Mouse (Mus musculus): ENCODE measurements at regions not wholly inside any gene's neighbourhood (a gene's known extent, or its start where the extent isn't known, plus 50 kb on each side); places are given as distances from the start of the nearest gene placed in this dataset.

DNA sequence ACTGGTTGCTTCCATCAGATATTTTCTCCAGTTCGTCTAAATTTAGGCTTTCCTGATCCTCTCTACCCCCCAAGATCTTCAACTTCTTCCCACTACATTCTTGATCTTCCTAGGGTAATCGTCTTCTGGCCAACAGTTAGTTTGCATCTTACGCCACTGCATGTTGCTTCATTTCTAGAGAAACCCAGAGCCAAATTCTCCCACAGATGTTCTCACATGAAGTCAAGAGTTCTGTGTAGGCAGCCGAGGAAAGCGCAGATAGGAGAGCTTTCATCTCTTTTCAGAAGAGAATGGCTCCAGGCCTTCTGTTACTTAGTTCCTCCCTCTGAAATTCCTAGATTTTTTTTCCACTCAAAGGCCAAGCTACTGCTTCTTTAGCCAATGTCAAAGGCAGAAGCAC is 179.9 kb downstream of the Fgf10 start:
- in situ Hi-C loops (cut with MboI, MseI): no loop called here

DNA sequence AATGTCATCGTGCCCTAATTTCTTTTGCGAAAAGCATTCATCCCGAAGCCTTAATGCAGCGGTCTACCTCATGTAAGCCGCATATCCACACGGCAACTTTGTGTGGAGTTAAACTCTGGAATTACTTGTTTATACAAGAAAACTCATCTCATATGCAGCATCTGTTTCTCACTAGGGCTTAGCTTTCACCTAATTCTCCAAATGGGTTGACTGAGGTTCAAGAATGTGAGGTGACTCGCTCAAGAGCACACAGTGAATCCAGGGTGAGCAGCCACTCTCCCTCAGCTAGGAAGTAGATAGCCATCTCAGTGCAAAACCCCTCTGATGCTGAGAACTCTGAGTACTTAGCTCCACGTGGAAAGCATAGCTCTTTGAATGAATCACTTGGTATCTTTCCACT is 181.1 kb downstream of the Fgf10 start:
- in situ Hi-C loops (cut with MboI, MseI): loop anchor here (25.0 kb wide), 1 partner anchor 762 kb away; the partner anchor contains the start of gene Ccl28

DNA sequence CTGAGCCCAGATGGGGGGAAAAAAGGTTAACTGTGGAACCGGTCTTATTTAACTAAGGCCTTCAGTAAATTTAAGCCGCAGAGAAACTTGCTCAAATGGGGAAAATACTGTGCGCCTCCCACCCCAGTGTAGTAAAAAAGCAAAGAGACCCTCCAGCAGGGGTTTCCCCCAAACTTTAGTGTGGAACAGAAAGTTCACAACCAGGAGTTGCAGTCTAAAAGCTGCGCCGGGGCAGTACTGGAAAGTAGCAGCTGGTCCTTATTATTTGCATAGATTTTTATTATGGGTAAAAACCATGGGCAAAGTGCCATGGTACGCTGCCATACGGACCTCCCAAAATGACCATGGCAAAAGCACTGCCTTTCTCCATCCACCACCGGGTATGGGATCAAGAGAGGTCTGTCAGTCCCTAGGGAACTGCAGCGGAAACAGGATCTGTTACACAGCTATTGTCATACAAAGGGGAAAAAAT is 216.8 kb downstream of the Fgf10 start:
- in situ Hi-C loops (cut with MboI, MseI): no loop called here

DNA sequence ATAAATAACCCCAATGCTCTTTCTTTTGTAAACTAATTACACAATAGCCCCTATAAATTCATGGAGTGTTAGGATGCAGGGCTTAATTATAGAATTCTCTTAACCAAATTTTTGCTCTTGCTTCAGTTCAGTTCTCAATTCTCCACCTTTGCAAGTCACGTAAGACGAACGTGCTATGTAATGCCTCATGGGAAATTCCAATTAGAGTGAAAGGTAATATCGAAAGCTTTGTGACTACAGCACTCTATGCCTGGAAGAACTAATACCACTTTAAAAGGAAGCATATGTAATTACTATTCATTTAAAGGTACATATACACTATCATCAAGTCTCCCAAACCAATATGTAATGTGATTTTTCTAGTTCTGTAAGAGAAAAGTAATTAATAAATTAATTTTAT is 225.5 kb downstream of the Fgf10 start:
- in situ Hi-C loops (cut with MboI, MseI): no loop called here

DNA sequence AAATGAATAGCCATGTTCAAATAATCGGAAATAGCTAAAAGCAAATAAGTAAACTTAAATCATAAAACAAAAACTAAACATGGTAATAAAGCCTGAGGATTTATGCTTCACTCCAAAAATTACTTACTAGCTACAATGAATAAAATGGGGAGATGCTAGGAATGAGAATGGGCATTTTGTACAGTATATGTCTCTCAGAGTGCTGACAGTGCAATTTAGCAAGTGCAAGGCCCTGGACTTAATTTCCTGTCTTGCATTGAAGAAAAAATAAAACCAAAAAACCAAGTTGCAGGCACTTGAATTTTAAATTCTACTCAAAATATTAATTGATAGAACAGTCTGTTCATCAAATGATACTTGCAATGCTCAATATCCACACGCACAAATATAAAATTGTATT is 232.4 kb downstream of the Fgf10 start:
- in situ Hi-C loops (cut with MboI, MseI): no loop called here

DNA sequence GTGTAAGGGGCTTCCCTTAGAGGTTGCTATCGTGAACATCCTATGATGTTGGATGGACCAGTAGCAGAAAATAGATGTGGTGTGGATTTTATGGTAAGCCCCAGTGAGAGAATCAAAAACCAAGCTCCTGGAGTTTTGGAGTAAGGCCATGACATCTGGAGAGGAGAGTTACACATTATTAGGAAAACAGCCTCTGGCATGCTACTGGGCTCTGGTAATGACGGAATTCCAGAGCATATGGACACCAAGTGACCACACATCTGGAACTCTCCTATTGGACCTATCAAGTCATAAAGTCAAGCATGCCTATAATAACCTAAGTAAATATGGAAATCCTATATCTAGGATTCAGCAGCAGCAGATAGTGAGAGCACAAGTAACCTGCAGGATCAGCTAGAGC is 240.8 kb downstream of the Fgf10 start:
- in situ Hi-C loops (cut with MboI, MseI): no loop called here

DNA sequence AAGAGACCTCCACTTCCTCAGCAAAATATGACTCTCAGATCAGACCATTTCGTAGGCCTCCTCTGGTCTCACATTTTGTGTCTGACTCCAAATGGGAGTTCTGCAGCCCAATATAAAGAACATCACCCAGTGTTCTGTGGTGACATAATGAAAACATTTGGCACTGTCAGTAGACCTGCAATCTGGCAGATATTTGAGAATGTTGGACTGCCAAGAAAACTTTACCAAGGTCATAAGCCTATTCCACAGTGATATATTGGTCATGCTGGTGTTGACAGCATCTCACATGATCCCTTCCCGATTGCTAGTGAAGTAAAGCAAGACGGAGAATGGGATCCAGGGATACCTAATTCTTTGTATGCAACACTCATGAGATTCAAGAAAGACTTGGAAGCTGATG is 271.2 kb downstream of the Fgf10 start:
- in situ Hi-C loops (cut with MboI, MseI): no loop called here

DNA sequence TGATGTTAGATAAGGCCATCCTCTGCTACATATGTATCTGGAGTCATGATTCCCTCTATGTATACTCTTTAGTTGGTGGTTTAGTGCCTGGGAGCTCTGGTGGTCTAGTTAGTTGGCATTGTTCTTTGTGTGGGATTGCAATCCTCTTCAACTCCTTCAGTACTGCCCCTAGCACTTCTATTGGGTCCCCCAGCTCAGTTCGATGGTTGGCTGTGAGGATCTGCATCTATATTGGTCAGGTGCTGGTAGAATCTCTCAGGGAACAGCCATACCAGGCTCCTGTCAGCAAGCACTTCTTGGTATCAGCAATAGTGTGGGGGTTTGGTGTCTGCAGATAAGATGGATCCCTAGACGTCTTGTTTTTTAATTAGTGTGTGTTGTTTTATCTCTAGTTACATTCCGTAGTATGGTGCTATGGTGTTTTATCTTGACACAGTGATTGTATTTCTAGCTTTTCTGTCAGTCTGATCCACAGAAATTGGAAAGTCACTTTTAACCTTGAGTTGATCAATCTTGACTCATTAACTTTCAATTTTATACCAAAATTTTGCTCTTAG is 296.6 kb downstream of the Fgf10 start:
- in situ Hi-C loops (cut with MboI, MseI): no loop called here

DNA sequence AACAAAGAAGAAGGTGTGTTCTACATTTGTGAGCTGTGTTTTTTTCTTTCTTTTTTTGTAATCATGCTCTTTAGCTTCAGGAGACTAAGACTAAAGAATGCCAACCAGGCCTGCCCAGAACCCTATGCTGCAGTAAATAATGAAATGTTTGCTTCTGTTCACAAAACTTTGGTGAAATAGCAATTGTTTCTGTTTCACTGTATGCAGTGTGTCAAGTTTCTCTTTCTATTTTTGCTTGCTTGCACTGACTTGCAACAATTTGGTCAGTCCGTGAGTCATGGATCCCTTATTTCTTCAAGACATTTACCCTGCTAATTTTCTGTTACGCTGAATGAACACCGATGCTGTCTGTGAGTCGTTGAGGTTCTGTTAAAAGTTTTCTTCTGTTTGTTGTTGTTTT is 298.1 kb downstream of the Fgf10 start:
- in situ Hi-C loops (cut with MboI, MseI): no loop called here

DNA sequence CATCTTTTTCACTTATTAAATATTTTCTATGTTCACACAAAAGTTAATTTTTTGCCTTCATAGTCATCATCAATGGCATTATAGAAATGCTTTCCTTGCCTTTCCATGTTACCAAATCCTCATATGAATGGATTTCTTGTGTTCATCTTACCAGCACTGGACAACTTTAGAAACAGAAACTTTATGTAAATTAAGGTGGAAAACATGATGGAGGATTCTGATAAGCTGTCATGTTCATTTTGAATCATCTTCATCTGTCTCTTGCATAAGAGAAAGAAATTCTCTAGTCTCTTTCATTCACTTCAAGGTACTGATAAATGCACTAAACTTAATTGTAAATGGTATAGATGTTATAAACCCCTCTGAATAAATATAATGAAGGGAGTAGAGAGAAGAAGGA is 305.4 kb downstream of the Fgf10 start:
- in situ Hi-C loops (cut with MboI, MseI): no loop called here

DNA sequence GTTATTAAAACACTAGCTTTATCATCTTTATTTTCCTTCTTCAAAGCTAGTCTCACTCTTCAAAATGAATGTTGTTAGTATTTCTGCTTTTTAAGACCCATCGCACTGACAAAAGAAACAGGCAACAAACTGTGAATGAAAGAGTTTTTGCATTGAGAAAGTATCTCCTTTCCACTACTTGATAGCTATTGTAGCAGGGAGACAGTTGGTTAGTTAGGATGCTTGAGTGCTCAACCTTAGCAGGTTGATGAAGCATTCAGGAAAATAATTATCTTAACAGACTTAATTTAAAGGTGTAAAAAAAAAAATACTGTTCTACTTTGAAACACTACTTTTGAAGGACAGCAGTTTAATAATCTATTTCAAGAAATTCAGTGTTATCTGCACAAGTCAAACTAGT is 305.9 kb downstream of the Fgf10 start:
- in situ Hi-C loops (cut with MboI, MseI): no loop called here

DNA sequence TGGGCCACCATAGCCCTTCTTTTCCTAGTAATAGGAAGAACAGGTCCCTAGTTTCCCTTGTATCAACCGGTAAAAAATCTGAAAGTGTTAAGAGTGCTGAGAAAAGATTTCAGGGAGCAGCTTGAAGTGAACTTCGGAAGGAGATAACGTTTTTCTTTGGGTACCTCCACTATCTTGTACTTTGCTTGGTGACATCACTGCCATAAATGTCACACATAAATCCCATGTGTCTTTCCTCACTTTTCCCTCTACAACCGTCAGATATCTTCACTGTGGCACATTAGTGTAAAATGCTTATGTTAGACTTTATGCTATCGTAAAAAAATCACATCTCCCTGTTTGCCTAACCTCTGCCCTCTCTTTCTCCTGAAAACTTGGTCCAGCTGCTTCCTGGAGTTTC is 309.9 kb downstream of the Fgf10 start:
- in situ Hi-C loops (cut with MboI, MseI): no loop called here

DNA sequence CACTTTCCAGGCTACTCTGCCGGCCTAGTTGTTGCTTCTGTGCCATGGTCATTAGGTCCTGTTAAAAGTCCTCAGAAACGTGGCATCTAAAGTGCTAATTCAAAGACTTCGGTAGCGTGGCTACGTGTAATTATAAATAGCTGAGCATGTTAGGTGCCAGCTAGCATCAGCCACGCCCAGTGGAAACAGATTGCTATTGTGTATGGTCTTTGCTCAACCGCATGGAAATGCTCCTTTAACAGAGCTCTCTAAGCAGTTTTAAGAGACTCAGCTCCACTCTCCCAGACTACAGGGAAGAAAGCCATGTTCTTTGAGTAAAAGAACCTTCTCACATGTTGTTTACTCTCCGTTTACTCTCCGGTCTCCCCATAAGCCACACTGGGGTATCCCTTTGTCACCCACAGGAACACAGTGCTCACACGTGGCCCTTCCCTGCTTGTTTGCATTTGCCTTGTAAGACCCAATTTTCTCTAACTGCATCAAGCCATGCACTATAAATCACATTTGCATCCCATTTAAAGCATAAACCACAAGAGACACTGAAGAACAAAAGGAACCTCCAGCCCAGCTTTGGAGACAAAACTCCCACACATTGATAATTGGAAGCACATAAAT is 311.7 kb downstream of the Fgf10 start:
- in situ Hi-C loops (cut with MboI, MseI): no loop called here

DNA sequence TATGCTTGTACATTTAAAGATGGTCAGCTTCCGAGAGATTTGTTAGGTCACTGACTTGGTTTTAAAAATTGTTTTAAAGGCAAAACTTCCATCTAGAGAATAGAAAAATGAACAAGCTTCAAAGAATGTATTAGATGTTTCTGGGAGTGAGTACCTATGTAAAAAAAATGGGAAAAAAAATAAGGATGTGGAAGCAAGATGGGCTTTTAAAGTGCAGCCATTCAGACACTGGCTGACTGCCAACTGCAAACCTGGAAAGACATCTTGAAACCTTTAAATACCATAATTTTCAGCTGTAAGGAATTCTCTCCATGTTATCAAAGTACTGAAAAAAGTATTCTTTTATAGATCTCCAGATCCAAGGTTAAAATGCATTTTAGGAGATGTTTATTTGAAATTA is 315.7 kb downstream of the Fgf10 start:
- in situ Hi-C loops (cut with MboI, MseI): no loop called here

DNA sequence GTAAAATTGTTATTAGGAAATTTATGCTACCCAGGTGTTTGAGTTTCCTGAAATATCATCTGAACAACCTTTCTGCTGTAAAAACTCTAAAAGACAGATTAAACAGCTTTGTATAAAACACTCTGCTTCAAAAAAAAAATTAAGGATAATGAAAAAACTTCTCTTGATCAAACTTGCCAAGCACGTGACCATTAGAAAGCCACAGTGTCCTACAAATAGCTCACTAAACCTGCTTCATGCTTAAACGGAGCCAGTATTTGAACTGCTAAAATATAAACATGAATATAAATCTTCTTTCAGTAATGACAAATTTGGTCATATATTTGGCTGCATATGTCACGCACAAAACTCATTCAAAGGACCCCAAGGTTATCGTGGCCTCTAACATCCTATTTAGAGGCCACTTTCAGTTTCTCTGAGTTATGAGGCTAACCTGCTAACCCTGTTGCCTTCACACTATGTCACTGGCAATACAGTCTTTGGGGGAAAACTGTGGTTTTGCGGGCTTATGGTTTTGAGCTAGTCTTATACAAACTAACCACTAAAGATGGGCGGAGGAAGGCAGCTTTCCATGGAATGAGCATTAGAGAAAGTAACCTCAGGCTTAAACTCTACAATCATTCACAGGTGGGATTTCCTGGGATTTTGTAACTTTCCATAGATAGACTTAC is 355.8 kb downstream of the Fgf10 start:
- in situ Hi-C loops (cut with MboI, MseI): no loop called here

DNA sequence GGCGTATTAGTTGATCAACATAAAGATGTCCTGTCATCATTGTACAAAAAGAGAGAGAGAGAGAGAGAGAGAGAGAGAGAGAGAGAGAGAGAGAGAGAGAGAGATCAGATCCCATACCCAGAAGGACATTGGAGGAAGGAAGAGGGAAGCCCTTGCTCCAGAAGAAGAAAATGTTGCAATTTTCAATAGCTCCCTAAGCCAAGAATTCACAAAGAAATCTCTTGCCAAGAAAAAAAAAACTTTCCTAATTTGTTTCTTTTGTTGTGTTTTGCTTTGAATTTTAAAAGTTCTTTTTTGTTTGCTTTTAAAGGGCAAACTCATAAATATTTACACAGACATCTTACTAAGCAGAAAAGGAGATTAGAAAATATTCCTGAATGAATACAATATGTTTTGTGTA is 370.0 kb downstream of the Fgf10 start:
- in situ Hi-C loops (cut with MboI, MseI): loop anchor here (10.0 kb wide), 1 partner anchor 665 kb away; no protein-coding TSS in a partner anchor

DNA sequence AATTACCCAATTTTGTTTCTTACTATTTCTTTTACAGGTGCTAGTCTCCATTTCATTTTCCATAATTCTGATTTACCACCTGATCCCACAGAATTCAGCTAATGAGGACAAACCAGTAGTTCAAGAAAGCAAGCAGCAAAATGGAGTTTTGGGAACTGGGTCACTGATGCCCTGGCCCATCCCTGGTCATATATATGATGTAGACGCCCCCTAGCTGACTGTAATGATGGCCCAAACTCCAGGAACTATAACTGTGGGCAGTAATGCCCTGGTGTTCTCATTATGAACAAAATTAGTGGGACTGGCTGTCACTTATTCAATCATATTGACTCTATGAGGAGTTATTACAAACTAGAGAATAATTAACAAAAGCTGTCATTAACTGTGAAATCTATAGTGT is 375.5 kb downstream of the Fgf10 start:
- in situ Hi-C loops (cut with MboI, MseI): loop anchor here (10.0 kb wide), 1 partner anchor 660 kb away; no protein-coding TSS in a partner anchor

DNA sequence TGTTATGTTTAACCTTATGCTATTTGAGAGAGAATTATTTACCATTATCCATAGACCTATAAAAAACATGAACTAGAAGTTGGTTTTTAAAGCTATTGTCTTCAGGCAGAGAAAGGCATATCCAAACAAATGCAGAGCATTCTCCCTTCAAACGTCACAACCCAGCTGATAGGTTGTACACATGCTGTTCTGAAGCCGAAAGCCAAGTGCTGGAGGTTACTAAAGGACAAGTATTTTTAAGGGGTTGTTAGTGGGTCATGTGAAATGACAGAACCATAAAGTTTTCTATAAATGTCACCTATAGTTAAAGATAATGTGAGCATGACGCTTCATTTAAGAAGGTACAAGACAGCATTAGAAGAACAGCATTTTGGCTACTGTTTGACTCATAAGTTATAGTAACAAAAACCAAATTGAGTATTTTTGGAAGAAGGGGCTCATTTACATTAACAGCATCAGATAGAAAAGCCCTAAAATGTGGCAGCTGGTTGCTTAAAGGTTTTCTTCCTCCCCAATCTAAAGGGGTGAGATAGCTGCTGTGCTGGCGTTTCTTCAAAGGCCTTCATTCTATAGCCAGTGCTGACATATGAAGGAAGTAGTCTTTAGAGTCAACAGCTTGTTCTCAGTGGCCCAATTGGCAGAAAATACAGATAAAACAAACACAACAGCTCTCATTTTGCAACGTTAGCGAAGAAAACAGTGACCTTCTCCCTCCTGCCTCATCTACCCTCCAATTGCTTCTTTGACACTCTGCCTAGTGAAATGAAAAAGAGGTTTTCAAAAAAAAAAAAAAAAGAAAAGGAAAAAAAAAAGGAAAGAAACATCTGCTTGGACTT is 359.4 kb upstream of the Paip1 start:
- in situ Hi-C loops (cut with MboI, MseI): no loop called here

DNA sequence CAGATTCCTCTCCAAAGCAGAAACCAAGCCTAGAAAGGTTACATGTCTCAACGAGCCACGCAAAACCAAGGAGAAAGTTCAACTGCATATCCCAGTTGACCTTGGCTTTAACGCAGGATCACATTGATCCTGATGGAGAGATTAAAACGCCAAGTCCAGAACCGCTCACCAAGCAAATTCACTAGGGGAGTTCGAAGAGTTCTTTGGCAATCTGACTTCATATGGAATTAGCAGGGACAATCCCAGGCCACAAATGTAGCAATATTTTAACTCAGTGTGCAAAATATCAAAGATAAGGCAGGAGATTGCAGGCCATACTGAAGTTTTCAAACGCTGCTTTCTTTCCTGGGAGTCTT is 358.8 kb upstream of the Paip1 start:
- in situ Hi-C loops (cut with MboI, MseI): no loop called here

DNA sequence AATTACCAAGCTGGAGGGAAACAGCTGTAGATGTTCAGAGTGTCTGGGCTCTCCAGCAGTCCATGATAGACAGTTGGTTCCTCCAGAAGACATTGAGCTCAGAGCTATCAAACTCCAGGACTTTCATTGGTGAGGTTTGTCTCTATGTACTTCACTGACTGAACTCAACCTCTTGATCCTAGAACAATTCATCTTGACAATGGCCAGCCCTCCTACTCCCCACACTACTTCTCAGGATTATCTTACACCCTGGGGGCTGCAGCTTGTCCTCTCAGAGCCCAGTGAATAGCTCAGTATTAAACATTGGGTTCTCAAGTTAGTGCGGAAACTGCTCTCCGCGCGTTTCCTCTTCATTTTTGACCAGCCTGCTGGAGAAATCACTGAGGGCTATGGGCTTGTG is 349.2 kb upstream of the Paip1 start:
- in situ Hi-C loops (cut with MboI, MseI): no loop called here

DNA sequence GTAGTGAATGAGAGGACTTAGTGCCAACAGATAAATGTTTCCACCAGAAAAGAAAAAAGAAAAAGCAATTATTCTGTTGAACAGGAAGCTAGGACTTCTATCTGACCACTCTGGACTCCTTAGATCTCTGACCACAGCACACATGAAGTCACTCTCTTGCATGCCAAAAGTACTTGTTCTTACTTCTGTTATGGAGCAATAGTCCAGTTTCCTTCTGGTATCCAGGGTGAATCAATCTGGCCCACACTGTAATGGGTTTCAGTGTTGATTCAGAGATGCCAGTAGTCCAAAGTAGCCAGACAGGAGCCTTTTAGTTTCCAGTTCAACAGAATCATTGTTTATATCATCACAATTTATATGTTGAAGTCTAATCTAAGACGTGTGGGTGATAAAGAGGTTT is 346.7 kb upstream of the Paip1 start:
- in situ Hi-C loops (cut with MboI, MseI): no loop called here

DNA sequence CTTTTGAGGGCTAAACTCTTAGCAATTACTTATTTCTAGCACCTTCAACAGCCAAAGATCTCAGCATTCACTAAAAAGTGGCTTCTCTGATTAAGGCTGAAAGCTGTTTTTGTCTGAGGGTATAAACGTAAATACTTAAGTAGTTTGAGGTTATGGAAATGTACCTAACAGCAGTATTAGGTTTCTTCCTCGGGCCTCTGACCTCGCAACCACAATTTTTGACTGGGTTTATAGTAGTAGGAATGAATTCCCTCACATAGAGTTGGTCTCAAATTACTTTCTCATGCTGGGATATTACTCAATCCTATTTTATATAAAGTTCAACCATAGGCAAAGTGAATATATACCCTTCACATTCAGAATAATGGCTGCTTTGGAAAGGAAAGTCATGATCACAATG is 310.5 kb upstream of the Paip1 start:
- in situ Hi-C loops (cut with MboI, MseI): no loop called here

Measured in regulatory T cell (primary cell).